Mouse (Mus musculus) gonadal fat pad, adult 2 months (tissue): ENCODE measurements around the gene 4931422A03Rik. TPM values are rescaled to one million over a fixed set of nuclear protein-coding genes. Genes with fewer than 3 reads are reported as not detected.

Source experiments
- DNase-seq: peaks from one replicate; pipeline ENCODE4 v3.0.0-alpha.2; 2012; ENCODE audit warnings: low read depth
- polyA plus RNA-seq: library from polyadenylated mRNA; depleted of rRNA; stranded (reverse); fragments of >200 nt; gene quantifications from 2 replicates; pipeline ENCODE4 v1.2.3, GENCODE M21; 2012

The 4931422A03Rik gene
- polyA plus RNA-seq, 1 experiment: 0.14 TPM

DNA sequence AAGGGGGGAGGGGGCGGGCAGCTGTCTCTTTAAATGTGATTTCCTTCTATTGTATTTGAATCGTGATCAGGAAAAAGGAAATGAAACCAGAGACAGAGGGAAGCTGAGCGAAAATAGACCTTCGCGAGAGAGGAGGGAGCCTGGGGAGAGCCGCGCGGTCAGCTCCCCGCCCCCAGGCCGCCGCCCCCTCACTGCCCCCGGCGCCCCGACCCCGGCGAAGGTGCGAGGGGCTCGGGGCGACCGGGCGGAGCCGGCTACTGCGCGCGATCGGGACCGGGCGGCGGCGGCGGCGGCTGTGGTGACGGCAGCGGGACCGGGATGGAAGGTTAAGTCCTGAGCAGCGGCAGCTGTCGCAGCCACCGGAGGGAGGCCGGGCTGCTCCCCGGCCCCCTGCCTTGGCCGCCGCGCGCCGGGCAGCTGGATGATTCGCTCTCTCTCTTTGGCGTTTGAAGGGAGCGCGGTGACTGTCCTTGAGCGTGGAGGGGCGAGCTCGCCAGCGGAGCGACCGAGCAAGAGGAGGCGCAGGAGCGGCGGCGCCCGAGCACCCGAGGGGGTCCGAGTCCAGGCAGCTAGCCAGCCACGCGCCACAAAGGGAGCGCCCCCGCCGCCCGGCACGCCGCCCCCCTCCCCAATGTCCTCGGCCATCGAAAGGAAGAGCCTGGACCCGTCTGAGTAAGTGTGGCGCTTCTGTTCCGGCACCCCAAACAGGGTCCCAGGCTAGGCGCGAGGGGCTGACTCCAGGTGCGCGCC, 57.9 kb downstream of the 4931422A03Rik start:
- DNase-seq: no peak

DNA sequence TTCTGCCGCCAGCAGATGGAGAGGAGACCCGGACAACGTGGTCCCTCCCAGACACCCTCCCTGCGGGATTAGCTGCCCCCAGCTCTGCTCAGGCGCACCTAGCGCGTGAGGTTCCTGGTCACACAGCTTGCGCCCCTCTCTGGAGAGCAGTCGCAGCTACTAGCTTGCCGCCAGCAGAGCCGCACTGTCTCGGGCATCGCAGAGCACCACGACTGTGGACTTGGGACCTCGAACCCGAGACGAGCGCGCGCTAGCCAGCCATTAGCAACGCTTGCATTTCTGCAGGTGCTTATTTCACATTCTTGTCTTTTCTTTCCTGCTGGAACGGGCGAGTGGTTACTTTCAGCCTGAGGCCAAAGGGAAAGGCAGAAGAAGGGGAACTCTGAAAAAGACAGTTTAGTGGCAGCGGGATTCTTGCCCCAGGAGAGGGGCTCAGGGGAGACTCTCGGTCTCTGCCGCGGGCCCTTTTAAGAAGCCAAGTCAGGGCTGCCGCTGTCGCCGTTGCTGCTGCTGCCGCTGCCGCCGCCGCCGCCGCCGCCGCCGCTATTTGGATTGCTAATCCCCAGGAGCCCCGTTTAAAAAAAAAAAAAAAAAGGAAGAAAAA, 58.6 kb downstream of the 4931422A03Rik start:
- DNase-seq: no peak

GRCm38 (mm10) chr2:103968919-103969436, 59.2 kb downstream of the 4931422A03Rik start:
- DNase-seq: no peak

GRCm38 (mm10) chr2:103968186-103968585, 60.0 kb downstream of the 4931422A03Rik start:
- DNase-seq: no peak

GRCm38 (mm10) chr2:103965391-103965790, 62.8 kb downstream of the 4931422A03Rik start:
- DNase-seq: no peak

- DNase-seq: no peak
Observed at GRCm38 (mm10) chr2:103962349-103962748, 65.8 kb downstream of the 4931422A03Rik start.

GRCm38 (mm10) chr2:103959574-103959973, 68.6 kb downstream of the 4931422A03Rik start:
- no peak for DNase-seq

- DNase-seq: no peak
Observed at GRCm38 (mm10) chr2:103959066-103959465, 69.1 kb downstream of the 4931422A03Rik start.

GRCm38 (mm10) chr2:103958634-103959033, 69.5 kb downstream of the 4931422A03Rik start:
- no peak for DNase-seq

- no peak for DNase-seq
Observed at GRCm38 (mm10) chr2:103957649-103958546, 70.3 kb downstream of the 4931422A03Rik start, which contains the start of gene Lmo2. TSS of gene Lmo2 (plus strand) at chr2:103957986.

GRCm38 (mm10) chr2:103956867-103957266, 71.3 kb downstream of the 4931422A03Rik start:
- no peak for DNase-seq

DNA sequence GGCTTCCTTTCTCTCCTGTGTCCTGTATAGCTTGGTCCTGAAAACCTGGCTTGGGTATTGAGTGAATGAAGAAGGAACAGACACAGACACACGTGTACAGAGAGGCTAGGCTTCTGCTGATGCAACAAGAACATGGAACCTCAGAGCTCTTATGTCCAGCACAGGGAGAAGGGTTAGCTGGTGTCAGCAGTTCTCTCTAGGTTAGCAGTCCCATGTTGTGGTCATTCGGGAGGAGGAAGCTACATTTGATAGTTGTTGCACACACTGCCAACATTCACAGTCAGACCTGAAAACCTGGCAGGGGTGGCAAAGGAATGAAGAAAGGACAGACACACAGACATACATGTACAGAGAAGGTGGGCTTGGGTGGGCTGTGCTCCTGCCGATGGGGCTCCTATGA, 72.4 kb downstream of the 4931422A03Rik start:
- DNase-seq: no peak

GRCm38 (mm10) chr2:103953050-103953835, 74.9 kb downstream of the 4931422A03Rik start:
- no peak for DNase-seq

- DNase-seq: no peak
Observed at GRCm38 (mm10) chr2:103947982-103948655, 80.0 kb downstream of the 4931422A03Rik start.

GRCm38 (mm10) chr2:103946892-103947291, 81.3 kb downstream of the 4931422A03Rik start:
- DNase-seq: no peak

- no peak for DNase-seq
Observed at GRCm38 (mm10) chr2:103945571-103946092, 82.5 kb downstream of the 4931422A03Rik start.

- DNase-seq: no peak
Observed at GRCm38 (mm10) chr2:103944859-103945258, 83.3 kb downstream of the 4931422A03Rik start.

DNA sequence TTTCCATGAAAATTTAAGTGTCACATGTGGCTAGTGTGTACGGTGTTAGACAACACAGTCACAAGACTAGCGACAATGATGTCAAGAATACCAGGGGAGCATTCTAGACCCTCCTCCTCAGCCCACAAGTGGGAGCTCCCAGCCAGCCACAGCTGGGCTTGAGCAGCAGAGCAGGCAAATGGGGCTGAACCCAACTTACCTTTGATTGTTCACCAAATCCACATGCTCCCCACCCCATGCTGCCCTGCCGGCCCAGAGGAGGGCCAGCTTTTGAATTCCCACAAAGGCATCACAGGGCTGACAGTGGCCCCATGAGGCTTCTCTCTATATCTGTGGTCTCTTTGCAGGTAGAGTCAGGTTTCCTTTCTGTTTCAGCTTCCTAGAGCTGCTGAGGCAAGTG, 87.1 kb downstream of the 4931422A03Rik start:
- DNase-seq: no peak

GRCm38 (mm10) chr2:103939003-103939402, 89.2 kb downstream of the 4931422A03Rik start:
- no peak for DNase-seq

GRCm38 (mm10) chr2:103938573-103938972, 89.6 kb downstream of the 4931422A03Rik start:
- DNase-seq: no peak
